24 mouse cellular contexts compared by ENCODE assay signal in genomic region chr12:93136395-93136794, GRCm38 (mm10).
"Had no signal": no experiment of that assay in that cellular context is flagged by ENCODE, and none has a peak within 500 bp of the region (broad histone marks: within the 10 kb centered on the region; RNA-seq: fewer than 3 reads in every experiment).

No protein-coding gene starts in this region.

- H3K4me3 ChIP-seq: gastrocnemius, adult 2 months; heart, embryonic 10.5 days; heart, embryonic 12.5 days; hindbrain, embryonic 10.5 days; intestine, embryonic 15.5 days; layer of hippocampus, adult 2 months; left cerebral cortex, adult 2 months; limb, embryonic 10.5 days; limb, embryonic 12.5 days; liver, embryonic 13.5 days had no signal

- H3K9me3 ChIP-seq: heart, embryonic 10.5 days; heart, embryonic 12.5 days; hindbrain, embryonic 10.5 days; intestine, embryonic 15.5 days; limb, embryonic 10.5 days; liver, embryonic 13.5 days had no signal

- H3K9ac ChIP-seq: heart, embryonic 12.5 days; intestine, embryonic 15.5 days; limb, embryonic 12.5 days; liver, embryonic 13.5 days had no signal

- ATAC-seq: inflammation-experienced regulatory T-cells, adult 6 months; intestine, embryonic 15.5 days; intestine, postnatal 0 days had no signal

- H3K4me1 ChIP-seq: heart, embryonic 10.5 days; heart, embryonic 12.5 days; hindbrain, embryonic 10.5 days; intestine, embryonic 15.5 days; limb, embryonic 12.5 days; liver, embryonic 13.5 days had no signal

- H3K36me3 ChIP-seq: heart, embryonic 10.5 days; heart, embryonic 12.5 days; hindbrain, embryonic 10.5 days; intestine, embryonic 15.5 days; limb, embryonic 10.5 days; limb, embryonic 12.5 days; liver, embryonic 13.5 days had no signal

- DNase-seq: gastrocnemius, adult 2 months; gastrocnemius, postnatal 10 days; gastrocnemius, postnatal 25 days; heart, adult 18-20 months; heart, postnatal 10 days; heart, postnatal 4 days; kidney, adult 18-20 months; kidney, adult 8-10 months; kidney, postnatal 10 days; kidney, postnatal 25 days; kidney, postnatal 4 days; liver; liver, embryonic 13.5 days had no signal

- H3K27ac ChIP-seq: gastrocnemius, adult 2 months; heart, embryonic 10.5 days; hindbrain, embryonic 10.5 days; intestine, embryonic 15.5 days; layer of hippocampus, adult 2 months; left cerebral cortex, adult 2 months; limb, embryonic 10.5 days; limb, embryonic 12.5 days; liver, embryonic 13.5 days had no signal

- H3K4me2 ChIP-seq: heart, embryonic 12.5 days; intestine, embryonic 15.5 days; limb, embryonic 12.5 days; liver, embryonic 11.5 days; liver, embryonic 13.5 days had no signal

- H3K27me3 ChIP-seq: heart, embryonic 12.5 days; intestine, embryonic 15.5 days; limb, embryonic 12.5 days; liver, embryonic 13.5 days had no signal
